Mouse (Mus musculus) cerebellum, adult (tissue): ENCODE measurements at regions not wholly inside any gene's neighbourhood (a gene's known extent, or its start where the extent isn't known, plus 50 kb on each side); places are given as distances from the start of the nearest gene placed in this dataset.

Experiments
- ATAC-seq: cut with Nextera tagmentation; 2 replicates; pipeline ENCODE4 v1.9.2; 2017; ENCODE audit warnings: mild to moderate bottlenecking, moderate library complexity, mixed read lengths; ENCODE audit not compliant: insufficient number of reproducible peaks, low FRiP score, low TSS enrichment

DNA sequence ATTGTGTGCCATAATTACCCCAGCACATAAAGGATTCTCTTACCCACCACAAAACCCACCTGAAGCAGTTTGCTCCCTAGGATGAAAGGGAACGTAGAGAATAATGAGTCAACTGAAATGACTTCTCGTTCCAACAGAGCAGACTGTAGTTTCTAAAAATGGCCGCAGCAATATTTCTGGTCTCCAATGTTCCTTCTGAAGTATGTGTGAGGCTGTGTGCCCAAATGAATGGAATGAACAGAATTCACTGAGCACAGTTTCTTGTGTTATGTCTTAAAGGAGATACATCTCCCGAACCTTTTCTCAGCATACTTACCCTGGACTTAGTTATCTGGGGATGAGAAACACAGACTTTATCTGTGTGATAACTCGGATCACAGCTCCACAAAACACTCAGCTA is 109.4 kb upstream of the Tmtc1 start:
- ATAC-seq: no peak

- no peak for ATAC-seq
Measured at GRCm38 (mm10) chr6:148551097-148551496, 106.9 kb upstream of the Tmtc1 start.

- ATAC-seq: no peak
Measured at GRCm38 (mm10) chr6:148548138-148548778, 104.1 kb upstream of the Tmtc1 start.

DNA sequence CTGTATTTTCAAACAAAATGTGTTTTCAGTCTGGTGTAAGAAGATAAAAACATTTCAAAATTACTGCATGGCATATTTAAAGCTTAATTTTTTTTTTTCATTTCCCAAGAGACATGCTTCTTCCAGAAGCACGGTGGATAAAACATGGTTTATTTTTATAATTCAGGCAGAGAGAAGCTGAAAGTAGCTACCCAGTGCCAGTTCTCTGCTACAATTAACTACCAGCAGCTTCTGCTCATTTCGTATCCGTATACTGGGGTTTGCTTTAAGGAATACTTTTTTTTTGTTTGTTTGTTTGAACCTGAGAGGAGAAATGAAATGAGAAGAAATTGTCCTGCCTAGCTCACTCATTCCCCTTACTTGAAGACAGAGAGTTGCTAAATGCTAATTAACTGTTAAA is 98.9 kb upstream of the Tmtc1 start:
- no peak for ATAC-seq

DNA sequence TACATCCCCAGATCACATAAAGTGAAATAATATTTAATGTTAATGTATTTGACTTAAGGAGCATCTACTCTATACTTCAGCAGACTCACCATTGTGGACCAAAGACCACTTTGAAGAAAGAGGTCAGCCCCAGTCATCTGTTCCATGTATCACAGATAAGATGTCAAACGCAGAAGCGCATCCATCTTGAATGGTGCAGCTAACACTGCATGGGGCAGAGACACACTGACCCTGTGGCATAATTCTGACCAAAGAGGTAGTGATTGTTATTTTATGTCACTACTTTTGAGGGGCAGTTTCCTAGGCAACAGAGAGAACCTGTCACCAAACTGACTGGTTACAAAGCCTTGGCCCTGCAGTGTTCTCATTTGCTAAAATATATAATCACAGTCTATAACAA is 97.8 kb upstream of the Tmtc1 start:
- ATAC-seq: no peak

GRCm38 (mm10) chr6:148539207-148539960 is 95.2 kb upstream of the Tmtc1 start:
- ATAC-seq: no peak

GRCm38 (mm10) chr6:148534364-148534763 is 90.2 kb upstream of the Tmtc1 start:
- ATAC-seq: no peak

- ATAC-seq: no peak
Measured at GRCm38 (mm10) chr6:148531068-148531467, 86.9 kb upstream of the Tmtc1 start.

GRCm38 (mm10) chr6:148528611-148529010 is 84.4 kb upstream of the Tmtc1 start:
- ATAC-seq: no peak

DNA sequence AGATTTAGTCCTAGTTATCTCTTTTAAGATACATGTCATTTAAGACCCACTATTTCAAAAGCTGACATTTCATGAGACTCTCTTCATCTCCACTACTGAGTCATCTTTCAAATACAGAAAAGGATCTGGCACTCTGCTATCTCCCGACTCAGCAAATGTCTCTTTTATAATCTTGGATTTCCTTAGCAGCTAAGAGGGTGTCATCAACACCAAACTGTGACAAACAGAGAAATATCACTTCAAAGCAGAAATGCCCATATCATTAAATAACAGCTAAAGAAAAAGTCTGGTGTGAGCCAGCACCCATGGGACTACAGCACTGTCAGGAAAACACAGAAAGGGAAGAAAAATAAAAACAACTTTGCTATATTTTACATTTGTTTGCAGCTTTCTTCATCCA is 78.7 kb upstream of the Tmtc1 start:
- no peak for ATAC-seq

- no peak for ATAC-seq
Measured at GRCm38 (mm10) chr6:148517536-148518245, 73.5 kb upstream of the Tmtc1 start.

DNA sequence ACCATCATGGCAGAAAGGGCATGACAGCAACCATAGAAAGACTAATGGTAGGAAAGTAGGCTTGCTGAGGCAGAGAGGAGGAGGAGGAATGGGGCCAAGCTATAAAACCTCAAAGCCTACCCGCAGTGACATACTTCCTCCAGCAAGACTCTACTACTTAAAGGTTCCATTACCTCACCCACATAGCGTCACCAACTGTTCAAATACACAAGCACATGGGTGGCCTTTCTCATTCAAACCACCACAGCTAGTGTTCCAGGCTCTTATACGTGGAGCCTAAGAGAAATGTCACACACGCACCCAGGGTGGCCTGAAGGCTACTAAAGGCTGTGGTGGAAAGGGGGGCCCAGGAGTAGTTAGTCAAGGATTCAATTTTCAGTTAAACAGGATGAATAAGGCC is 72.5 kb upstream of the Tmtc1 start:
- ATAC-seq: no peak

DNA sequence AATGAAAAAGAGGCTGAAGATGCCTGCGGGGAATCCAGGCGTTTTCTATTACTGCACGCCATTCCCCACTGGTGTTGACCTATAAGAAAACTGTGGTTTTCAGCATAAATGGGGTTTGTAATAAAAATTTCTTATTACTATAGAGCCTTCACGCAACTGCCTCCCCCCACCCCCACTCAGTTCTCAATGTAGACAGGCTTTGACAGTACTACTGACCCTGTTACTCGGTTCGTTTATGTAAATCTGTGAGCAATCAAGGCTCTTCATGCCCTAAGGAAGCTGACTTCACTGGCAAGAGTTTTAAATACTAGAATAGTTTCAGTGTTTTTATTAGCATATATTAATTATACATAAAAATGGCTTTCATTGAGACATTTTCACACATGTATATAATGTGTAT is 70.9 kb upstream of the Tmtc1 start:
- no peak for ATAC-seq

- ATAC-seq: no peak
Measured at GRCm38 (mm10) chr6:148514645-148515044, 70.5 kb upstream of the Tmtc1 start.

DNA sequence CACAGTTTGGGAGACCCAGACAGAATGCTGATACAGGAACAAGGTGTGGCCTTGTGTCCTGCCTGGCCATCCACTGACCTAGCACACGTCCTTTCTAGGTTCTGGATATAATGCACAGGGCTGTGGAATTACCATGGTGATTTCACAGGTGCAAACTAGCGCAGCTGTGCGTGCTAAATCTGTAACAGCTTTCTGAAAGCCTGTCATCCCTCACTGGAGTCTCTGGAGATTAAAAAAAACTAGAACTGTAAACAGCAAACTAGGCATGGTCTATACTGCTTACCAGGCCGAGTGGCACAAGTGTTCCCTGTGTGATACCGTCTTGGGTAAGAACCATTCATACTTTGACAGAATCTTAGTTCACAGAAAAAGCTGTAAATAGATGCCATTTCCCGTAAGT is 69.9 kb upstream of the Tmtc1 start:
- ATAC-seq: no peak

DNA sequence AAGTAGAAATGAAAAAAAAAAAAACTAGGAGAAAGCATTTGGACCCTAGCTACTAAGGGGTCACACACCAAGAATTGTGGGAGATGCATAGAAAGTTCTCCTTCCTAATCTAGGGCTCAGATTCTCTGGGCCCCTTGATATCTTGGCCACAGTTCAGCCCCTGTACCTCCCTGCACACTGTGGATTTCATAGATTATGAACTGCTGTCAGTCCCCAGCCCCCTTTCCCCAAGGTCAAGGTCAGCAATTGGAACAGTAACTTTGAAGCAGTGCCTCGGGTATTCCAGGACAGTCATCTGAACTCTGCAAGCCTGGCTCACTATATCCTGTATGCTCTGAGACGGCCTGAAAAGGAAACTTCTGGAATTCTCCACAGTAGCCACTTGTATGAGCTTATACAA is 68.9 kb upstream of the Tmtc1 start:
- no peak for ATAC-seq

DNA sequence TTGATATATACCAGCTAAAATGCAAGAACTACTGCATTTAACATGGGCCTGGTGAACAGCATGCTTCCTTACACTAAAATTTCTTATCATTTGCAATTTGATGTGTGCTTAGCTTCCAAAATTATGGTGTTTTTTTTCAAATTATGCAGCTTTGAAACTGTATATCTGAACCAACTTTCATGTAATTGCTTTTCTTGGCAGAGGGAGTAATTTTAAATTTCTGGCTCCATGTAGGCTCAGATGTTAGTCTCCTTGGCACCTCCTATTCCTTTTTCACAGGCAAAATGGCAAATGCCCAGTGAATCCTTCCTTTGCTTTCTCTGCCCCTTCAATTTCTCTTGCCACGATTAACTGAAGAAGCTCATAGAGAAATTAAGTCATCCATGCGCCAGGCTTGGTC is 61.1 kb upstream of the Tmtc1 start:
- ATAC-seq: no peak

DNA sequence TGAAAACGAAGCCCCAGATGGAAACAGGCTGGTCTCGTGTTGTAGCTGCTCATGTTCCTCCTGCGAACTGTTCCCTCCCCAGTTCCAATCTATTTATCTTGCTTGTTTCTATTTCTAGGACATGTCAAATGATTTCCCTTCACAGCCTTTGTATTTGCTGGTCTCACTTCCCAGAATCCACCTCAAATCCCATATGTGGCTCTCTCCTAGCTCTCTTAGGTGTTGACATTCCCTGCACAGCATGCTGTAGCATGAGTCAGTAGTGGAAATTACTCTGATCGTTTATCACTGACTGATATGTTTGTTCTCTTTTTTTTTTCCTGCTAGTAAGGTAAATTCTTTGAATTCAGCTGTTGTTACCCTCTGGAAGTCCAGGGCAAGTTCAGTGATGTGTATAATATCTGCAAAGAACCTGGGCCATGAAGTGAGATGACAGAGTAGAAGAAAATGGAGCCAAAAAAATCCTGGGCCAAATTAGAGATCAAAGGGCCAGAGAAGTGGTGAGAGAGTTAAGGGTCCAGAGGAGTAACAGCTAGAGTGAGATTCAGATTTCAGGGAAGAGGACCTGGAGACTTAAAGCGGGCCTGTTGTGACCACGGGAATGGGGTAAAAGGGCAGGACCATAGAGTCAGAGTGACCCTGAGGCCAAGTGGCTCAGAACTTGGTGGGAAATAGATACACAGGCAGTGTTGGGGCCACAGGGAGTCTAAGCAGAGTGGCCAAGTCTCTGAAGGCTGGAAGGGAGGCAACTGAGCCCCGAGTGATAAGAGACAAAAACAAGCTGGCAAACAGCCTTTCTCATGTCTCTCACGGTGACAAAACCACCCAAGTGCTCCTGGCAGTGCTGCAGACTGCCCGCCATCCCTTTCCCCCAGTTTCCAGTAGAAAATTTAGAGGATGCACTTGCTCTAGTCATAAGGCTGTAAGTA is 56.3 kb upstream of the Tmtc1 start:
- no peak for ATAC-seq
